Mouse (Mus musculus) T-helper 1 cell (primary cell): ENCODE measurements around the gene Ncam1.

ENCODE experiments used
- in situ Hi-C: fragments of 300-600 bp; cut with MboI, MseI; formaldehyde crosslinking; loops from one replicate; pipeline ENCODE4 v1.15.1; 2025; ENCODE audit warnings: high pct_unique_total_duplicates

The Ncam1 gene

GRCm38 (mm10) chr9:49798806-49799205, at the start of gene Ncam1:
Gene Ncam1 (minus strand): TSS chr9:49798925.
- in situ Hi-C loops: no loop called here

GRCm38 (mm10) chr9:49834013-49834412, 35.3 kb upstream of the Ncam1 start:
- in situ Hi-C loops: no loop called here

- in situ Hi-C loops: no loop called here
These were observed 28.9 kb upstream of the Ncam1 start for GRCm38 (mm10) chr9:49827671-49828070.

- in situ Hi-C loops: no loop called here
These were observed 17.5 kb upstream of the Ncam1 start for GRCm38 (mm10) chr9:49816115-49816650.

GRCm38 (mm10) chr9:49814442-49814841, 15.7 kb upstream of the Ncam1 start:
- in situ Hi-C loops: no loop called here

- in situ Hi-C loops: no loop called here
These were observed 4.5 kb upstream of the Ncam1 start for GRCm38 (mm10) chr9:49803222-49803621.

GRCm38 (mm10) chr9:49797821-49798571, 729 bp downstream of the Ncam1 start:
- in situ Hi-C loops: no loop called here

GRCm38 (mm10) chr9:49797508-49797820, 1.3 kb downstream of the Ncam1 start:
- in situ Hi-C loops: no loop called here

- in situ Hi-C loops: no loop called here
These were observed 1.9 kb downstream of the Ncam1 start for GRCm38 (mm10) chr9:49796618-49797507.

GRCm38 (mm10) chr9:49795881-49796280, 2.8 kb downstream of the Ncam1 start:
- in situ Hi-C loops: no loop called here

GRCm38 (mm10) chr9:49793987-49794550, 4.7 kb downstream of the Ncam1 start:
- in situ Hi-C loops: no loop called here

- in situ Hi-C loops: no loop called here
These were observed 5.5 kb downstream of the Ncam1 start for GRCm38 (mm10) chr9:49793241-49793640.

- in situ Hi-C loops: no loop called here
These were observed 6.1 kb downstream of the Ncam1 start for GRCm38 (mm10) chr9:49792646-49793045.

- in situ Hi-C loops: no loop called here
These were observed 17.5 kb downstream of the Ncam1 start for GRCm38 (mm10) chr9:49781016-49781772.

GRCm38 (mm10) chr9:49777015-49777637, 21.6 kb downstream of the Ncam1 start:
- in situ Hi-C loops: no loop called here

- in situ Hi-C loops: no loop called here
These were observed 32.1 kb downstream of the Ncam1 start for GRCm38 (mm10) chr9:49766634-49767033.

- in situ Hi-C loops: no loop called here
These were observed 38.2 kb downstream of the Ncam1 start for GRCm38 (mm10) chr9:49760571-49760970.

- in situ Hi-C loops: no loop called here
These were observed 40.3 kb downstream of the Ncam1 start for GRCm38 (mm10) chr9:49758436-49758835.

GRCm38 (mm10) chr9:49757986-49758385, 40.7 kb downstream of the Ncam1 start:
- in situ Hi-C loops: no loop called here

GRCm38 (mm10) chr9:49757582-49757981, 41.1 kb downstream of the Ncam1 start:
- in situ Hi-C loops: no loop called here

- in situ Hi-C loops: no loop called here
These were observed 42.0 kb downstream of the Ncam1 start for GRCm38 (mm10) chr9:49756725-49757124.
